Mouse (Mus musculus): ENCODE results near the gene Nfia.

DNA sequence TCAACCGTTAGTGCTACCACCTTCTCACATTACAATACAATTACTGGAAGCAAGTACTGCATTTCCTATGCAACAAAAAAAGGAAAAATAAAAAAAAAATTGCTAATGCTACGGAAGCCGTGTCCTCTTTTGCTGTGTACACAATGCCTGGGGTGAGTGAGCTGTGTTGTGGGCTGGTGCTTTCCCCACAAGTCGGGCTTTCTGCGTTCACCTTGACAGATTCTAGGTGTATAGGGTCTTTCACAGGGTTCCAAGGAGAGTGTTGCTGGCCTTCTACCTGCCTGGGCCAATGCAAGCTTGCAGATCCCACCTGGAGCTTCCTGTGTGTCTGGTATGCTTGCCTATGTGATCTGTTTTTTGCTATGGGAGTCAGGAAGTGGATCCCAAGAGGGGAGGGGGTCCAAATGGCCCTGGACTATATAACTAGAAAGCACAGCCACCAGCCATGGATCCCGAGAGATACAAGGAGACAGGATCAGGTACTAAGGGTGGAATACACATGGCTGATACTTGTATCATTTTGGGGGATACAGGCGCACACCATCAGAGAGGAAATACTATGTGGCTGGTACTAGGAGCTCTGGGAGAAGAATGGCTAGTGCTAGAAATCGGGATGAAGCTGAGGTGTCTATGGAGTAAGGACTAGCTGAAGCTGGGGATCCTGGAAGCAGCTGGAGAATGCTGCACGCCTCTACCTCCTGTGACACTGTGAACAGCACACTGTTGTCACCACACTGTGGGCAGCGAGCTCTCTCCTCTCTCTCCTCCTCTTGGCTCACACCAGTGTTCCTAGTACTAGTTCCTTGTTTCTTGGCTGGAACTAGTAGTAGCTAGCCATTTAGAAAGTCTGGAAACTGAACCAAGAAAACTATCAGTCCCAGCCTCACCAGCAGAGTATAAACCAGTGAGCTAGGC, 346.5 kb downstream of the Nfia start:
- TF ChIP-seq GATA1 (IDR thresholded peaks at IDR 0.05; ENCODE audit: borderline replicate concordance, low read length) (no peak), FLI1 (IDR thresholded peaks at IDR 0.05; ENCODE audit: low read length) (no peak)
